Mouse (Mus musculus) urinary bladder, postnatal 10 days (tissue): ENCODE results near the gene Iqch.
"Not testable (repeated sequence)": the region's sequence is repeated elsewhere in the genome, so short reads cannot be mapped to it uniquely, and the experiment has no call there.

Experiments
- DNase-seq: peaks from one replicate; pipeline ENCODE4 v3.0.0; 2022; ENCODE audit warnings: low spot score

Iqch gene

GRCm38 (mm10) chr9:63563436-63563835 lies 38.9 kb downstream of the Iqch start:
- DNase-seq = no peak

- no peak for DNase-seq
Measured at GRCm38 (mm10) chr9:63561931-63562330, 40.4 kb downstream of the Iqch start.

DNA sequence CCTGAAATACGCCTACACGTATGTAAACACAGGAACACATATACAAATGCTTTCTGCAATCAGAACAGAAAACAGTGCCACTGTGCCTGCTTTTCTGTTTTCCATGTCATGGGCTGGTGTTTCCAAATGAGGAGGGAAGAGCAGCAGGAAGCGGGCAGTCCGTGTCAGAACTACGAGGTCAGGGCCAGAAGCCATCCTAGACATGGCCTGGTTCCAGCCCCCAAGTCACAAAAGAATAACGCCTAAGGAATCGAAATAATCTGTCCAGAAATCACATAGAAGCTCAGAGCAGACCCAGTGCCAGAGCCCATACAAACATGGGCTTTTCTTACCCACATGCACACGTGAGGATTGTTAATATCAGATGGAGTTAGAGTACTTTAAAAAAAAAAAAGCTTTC lies 45.4 kb downstream of the Iqch start:
- no peak for DNase-seq

GRCm38 (mm10) chr9:63556316-63556715 lies 46.0 kb downstream of the Iqch start:
- no peak for DNase-seq

DNA sequence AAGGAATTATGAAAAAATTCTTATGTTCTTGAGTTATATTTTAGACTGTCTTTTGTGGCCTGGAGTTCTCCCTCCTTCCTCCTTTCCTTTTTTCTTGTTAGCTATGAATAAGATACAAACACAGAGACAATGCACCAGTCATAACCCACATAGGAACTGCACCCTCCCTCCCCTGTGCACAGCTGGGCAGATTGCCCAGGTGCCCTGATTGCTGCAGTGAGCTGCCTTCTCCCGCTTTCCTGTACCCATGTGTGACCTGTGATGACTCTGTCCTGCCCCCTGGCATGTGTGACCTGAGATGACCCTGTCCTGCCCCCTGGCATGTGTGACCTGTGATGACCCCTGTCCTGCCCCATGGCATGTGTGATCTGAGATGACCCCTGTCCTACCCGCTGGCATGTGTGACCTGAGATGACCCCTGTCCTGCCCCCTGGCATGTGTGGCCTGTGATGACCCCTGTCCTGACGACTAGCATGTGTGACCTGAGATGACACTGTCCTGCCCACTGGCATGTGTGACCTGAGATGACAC lies 46.8 kb downstream of the Iqch start:
- no peak for DNase-seq

DNA sequence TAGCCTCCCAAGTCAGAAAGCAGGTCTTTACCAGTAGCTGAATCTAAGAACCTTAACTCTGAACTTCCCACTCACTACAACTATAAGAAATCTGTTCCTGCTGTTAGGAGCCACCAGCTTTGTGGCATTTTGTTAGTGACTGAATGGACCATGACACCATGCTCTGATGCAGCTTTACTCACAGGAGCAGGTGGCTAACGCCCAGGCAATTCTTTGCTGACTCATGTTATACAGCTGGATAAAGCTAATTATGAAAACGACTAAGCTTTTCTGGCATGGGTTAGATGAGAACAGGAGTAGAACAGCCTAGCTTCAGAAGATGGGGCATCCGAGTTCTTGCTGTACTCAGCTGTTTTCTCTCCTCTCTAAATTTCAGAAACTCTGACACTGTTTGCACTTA lies 48.7 kb downstream of the Iqch start:
- DNase-seq = no peak

- DNase-seq = not testable (repeated sequence)
Measured at GRCm38 (mm10) chr9:63550701-63551100, 51.6 kb downstream of the Iqch start.

GRCm38 (mm10) chr9:63548966-63549365 lies 53.3 kb downstream of the Iqch start:
- no peak for DNase-seq

DNA sequence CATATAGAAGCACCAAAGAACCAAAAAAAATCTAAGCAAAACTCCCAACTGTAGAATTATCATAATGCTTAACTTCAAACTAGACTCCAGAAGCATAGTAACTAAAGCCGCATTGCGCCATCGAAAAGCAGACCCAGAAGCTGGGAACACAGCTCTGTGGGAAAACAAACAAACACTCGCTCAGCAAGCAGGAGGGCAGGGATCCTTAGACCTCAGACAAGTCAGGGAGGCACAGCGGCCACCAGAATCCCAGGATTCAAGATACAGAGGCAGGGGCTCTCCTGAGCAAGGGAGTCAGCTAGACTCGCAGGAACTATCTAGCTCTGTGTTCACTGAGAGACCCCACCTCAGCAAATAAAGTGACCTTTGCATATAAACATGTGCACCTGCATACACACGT lies 60.4 kb downstream of the Iqch start:
- DNase-seq = no peak

GRCm38 (mm10) chr9:63541301-63541700 lies 61.0 kb downstream of the Iqch start:
- DNase-seq = no peak

GRCm38 (mm10) chr9:63537489-63537888 lies 64.8 kb downstream of the Iqch start:
- DNase-seq = no peak

- no peak for DNase-seq
Measured at GRCm38 (mm10) chr9:63535042-63535441, 67.3 kb downstream of the Iqch start.

- DNase-seq = no peak
Measured at GRCm38 (mm10) chr9:63534371-63534780, 67.9 kb downstream of the Iqch start.

GRCm38 (mm10) chr9:63532966-63533711 lies 69.2 kb downstream of the Iqch start:
- no peak for DNase-seq

DNA sequence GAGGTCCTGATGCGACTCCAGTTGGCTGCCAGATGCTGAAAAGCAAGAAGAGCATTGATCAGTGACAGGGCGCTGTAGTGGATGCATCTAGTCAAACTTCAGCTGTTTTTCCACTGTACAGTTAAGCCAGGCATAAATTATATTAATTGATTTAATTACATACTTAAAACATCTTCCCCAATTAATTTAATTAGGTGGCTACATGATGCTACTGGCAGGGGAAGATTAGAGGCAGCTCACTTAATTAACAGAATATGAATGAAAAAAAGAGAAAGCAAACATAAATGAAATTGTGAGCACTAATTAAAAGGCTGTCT lies 78.4 kb downstream of the Iqch start:
- DNase-seq = no peak

GRCm38 (mm10) chr9:63523251-63523936 lies 78.9 kb downstream of the Iqch start:
- no peak for DNase-seq

DNA sequence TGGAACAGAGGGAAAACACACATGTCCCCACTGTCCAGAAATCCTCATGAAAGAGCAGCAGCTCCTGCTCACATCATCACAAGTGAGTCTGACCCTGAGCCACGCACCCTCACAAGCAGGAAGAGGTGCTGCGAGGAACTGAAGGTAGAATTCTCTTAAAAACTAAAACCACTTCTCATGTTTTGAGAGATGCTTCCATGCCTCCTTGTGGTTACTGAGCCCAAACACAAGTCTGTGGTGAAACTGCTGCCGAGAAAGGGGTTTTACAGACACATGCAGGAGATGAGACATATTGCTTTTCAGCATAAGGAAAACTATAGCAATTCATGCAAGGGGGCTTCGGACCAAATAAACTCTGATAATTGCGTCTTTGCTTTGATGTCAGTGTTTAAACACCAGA lies 89.4 kb downstream of the Iqch start:
- DNase-seq = no peak

GRCm38 (mm10) chr9:63511034-63511433 lies 91.3 kb downstream of the Iqch start:
- DNase-seq = no peak

DNA sequence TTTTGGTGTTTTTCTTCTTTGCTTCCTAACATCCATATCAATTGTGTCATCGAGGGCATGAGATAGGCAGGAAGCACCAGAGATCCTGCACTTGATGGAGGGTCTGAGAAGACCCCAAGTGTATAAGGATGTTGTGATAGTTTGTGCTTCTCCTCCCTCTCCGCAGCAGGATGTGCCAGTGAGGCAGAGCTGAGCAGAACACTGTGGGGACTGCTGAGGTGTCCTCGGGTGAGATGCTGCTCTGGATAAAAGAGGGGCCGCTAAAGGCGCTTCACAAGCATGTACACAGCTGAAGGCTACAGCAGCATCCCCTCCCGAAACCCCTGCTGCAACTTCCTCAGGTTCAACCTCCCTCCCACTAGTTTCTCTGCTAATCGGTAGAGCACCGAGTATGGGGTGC lies 95.2 kb downstream of the Iqch start:
- DNase-seq = no peak

GRCm38 (mm10) chr9:63503890-63504289 lies 98.4 kb downstream of the Iqch start:
- no peak for DNase-seq

DNA sequence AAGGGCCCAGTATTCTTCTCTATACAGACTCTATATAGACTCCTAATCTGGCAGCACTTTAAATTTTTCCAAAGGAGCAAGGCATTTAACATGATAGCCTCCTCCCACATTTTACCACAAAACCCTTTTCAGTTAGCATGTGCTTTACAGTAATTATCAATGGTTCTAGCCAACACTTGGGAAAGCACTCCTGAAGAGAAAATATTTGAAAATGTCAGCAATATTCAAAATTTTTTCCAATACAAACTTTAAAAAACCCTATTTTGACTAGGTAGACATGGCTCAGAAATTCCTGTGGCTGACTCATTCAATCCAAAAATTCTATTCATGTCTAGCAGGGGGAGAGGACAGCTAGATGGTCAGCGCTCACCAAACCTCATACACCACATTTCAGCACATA lies 100.8 kb downstream of the Iqch start:
- no peak for DNase-seq

GRCm38 (mm10) chr9:63499912-63500311 lies 102.4 kb downstream of the Iqch start:
- no peak for DNase-seq

DNA sequence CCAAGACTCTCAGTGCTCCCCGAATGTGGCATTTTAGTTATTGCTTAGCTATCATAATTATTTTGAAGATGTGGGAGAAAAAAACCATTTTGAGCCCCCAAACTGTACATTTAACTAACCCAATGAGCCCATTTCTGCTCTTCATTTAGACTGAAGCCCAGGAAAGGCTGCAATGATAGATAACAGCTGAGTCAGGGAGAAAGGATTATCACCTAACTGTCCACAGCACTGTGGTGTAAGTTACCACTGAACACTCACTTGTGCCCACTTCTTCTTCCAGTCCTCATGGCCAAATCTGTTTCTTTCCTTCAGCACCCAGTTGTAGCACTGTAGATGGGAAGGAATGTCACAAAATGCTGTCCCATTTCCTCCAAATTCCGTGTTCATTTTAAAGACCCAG lies 106.5 kb downstream of the Iqch start:
- DNase-seq = no peak

- DNase-seq = no peak
Measured at GRCm38 (mm10) chr9:63493746-63494145, 108.5 kb downstream of the Iqch start.
